Mouse (Mus musculus): ENCODE results near the gene Sox6.

The Sox6 gene

DNA sequence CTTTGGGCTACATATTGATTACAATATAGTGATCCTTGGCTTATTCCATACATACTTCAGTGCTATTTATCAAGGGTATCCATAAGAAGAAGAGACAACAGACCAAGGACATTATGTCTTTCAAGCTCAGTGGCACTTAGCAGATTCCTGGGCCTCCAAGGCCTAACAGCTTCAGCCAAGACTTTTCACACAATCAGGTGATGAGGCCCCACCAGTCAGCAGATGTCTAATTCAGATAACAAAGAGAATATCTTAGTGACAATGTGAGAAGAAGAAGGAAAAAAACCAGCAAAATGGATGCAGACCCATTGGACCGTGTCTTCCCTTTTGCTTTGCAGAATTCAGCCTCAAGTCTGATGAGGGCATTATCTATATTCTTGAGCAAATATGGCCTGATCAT is 150.0 kb downstream of the Sox6 start:
- DNase-seq, result no peak

DNA sequence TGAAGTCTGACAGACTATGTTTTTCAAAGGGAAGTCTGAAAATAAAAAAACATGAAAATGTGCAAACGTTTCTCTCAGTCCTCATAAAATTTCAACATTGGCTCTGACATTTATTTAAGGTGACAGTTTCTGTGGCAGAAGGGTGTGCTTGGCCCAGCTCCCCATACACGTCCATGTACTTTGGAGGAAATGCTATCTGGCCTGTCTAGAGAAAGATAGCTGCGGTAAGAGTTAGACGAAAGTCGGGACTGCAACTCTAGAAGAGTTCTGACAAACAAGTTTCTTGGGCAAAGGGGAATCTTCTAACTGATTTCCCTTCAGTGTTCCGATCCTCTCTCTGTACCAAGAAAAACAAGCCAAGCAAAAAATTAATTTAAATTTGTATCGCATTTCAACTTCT is 150.5 kb downstream of the Sox6 start:
- DNase-seq, result no peak

DNA sequence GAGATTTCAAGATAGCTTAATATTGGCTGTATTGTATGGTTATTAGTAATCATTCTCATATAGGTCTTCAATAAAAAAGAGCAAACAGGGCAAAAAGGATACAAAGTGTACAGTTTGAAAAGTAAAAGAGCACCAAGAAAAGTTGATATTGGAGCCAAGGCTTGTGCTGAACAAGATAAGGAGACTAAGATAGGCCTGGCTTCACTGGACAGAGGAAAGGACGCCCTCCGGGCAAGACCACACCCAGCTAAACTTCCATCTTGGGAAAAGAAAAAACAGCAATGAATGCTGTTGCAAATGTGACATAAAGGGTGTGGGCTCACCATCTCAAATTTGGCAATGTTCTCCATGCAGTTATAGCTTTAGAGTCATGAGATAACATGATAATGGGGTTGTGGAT is 165.7 kb downstream of the Sox6 start:
- DNase-seq, result no peak

DNA sequence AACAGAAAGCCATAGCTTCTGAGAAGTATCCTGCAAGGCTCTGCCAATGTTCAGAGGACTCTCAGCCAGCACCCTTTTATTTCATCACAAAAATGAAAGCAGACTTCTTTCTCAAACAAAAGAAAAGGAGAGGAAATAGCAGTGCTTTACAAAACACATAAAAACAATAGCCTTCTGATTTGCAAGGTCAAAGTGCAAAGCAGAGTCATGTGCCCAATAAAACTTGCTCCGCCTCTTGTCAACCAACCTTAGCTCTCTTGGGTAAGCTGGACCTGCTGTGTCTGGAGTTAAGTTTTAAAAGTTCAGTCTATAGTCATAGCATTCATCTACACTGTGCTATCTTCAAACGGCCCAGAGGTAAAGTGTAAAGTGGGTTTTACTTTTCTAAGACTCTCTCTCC is 170.1 kb downstream of the Sox6 start:
- DNase-seq, result no peak

DNA sequence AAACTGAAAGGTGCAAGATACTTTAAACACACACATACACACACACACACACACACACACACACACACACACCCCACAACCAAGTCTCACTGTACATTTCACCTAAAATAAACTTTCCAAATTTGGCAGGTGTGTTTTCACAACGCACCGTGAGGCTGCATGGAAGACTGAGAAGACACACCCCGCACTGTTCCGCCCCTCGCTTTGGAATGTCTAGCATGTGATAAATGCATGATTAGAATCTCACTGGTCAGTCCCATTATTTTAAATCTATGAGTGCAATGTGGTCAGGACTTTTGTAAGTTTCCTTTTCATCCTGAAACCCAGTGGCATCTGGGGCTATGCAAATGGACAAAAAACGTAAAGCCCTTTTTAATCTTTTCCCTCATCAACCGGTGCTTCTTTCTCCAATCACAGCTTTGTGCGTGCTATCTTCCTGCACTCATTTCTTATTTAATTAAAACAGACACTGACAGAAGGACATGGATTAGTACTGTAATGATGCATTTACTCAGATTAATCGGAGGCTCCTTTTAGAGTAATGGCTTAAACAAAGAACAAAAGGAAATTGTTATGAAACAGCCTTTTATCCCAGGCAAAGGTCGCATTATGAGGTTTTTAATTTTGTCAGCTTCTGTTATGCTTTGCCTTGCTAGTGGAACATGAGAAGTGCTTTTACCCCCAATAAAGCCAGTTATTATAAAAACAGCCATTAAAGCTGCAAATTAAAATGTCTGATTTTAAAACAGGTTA is 170.9 kb downstream of the Sox6 start:
- DNase-seq, result peak; percentile 14 to 33

DNA sequence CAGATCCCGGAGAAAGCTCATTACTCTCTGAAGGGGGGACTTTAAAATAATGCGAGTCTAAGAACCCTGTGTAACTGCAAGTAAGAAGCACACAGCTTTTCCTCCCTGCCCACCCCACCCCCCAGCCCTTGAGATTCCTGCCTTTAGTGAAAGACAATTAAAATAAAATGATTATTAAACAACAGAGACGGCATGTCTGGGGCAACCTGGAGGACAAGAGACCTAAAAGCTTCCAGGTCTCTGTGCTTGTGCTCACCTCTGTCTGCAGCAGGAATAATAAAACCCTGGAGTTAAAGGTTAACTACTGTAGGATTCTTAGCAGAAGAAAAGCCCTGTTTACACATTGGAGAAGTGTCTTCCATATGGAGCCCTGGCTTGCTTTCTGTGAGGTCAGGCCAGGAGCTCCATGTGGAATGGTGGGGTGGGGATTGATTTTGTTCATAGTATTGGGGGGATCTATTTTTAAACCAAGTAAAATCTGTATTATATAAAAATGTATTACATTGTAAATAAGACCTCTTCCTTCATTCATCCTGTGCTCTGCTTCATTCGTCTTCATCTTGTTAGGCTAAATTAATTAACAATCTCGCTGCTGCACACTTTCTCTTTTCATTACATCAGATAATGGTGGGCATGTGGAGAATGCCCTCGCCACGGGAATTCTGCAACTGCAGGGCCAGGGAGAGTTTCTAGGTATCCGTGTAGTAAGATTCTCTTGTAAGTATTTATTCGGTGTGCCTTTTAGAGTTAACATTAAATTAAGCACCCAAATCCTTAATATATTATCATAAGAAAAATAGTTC is 171.7 kb downstream of the Sox6 start:
- DNase-seq, result no peak

DNA sequence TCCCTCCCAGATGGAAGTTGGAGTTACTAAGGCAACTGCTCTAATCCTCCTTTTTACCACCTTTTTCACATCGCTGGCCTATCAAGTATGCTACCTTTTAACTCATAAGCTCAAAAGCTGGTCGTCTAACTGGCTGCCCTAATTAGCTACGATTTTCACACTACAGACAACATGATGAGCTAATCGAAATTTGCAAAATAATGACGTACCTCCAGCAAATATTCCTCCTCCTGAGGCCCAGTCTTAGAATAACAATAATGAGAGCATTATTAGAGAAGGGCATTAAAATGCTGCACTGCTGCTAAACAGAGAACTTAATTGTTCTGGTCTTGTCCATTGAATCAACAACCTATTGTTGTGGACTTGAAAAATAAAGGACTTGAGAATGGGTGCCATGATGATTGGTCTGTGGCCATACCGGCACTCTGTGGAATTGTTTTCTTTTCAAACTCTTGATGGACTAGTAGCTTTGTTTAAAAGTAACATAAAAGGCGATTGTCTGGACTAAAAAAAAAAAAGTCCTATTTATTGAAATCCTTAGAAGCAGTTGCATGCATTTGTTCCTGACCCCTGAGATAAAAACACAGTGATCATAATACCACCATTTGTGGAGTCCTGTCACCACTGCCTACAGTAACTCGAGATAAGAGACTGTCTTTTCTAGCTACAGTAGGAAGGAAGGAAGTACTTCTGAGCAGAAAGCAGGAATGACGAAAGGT is 172.5 kb downstream of the Sox6 start:
- no peak for DNase-seq

DNA sequence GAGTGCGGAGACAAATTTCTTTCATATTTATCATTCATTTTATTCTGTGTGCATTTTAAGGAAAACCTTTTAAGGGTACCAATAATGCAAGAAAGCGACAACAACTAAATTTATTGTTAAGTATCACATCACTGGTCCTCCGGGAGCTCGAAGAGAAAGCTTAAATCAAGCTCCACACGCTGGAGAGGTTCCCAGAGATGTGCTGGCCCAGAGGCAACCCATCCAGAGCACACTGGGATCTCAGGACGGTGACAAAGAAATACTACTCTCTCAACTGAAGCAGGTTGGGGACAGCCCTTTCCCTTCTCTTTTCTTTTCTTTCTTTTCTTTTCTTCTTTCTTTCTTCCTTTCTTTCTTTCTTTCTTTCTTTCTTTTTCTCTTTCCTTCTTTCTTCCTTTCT is 173.4 kb downstream of the Sox6 start:
- DNase-seq, result no peak

DNA sequence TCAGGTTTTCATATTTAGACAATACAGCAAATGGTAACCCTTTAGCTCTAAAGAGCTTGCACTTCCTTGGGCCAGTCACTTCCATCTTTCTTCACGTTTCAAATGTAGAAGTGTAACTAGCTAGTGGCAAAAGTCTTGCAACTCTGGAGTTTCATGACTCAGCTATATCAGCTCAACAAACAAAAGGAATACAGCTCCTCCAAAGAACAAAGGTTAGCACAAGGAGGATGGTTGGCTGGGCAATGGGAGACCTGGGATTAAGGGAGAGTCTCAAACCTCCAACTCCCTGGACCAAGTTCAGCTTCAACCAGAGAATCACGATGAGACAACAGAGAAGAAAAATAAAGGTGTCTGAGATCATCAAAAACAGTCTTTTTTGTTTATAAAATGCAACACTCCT is 174.2 kb downstream of the Sox6 start:
- DNase-seq, result no peak

DNA sequence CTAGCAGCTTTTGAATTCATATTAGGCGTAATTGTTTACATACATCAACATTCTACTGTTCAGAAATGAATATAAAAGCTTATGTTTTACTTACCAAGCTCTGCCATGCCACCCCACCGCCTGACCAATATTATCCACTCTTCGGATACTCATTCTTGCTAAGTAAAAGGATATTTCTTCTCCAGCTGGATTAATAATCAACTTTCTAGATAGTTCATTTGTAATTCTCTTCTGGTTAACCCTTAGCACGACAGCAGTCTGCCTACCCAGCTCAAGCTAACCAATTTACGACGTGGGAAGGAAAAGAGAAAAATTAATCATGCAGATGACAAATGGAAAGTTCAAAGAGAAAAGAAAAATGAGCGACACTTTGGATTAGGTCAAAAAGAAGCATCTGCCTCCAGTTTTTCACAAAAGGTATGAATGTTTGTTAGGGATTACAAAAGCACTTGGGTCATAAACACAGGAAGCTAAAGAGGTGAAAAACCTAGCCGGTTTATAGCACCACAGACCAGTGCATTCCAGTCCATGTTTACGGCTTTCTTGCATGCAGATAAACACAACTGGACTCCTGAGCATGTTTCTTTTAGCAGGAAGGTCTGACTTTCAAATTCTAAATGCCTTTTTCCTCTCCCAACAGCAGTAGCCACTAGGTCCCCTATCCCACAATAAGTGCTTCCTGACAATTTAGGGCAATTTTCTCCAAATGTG is 178.8 kb downstream of the Sox6 start:
- no peak for DNase-seq

DNA sequence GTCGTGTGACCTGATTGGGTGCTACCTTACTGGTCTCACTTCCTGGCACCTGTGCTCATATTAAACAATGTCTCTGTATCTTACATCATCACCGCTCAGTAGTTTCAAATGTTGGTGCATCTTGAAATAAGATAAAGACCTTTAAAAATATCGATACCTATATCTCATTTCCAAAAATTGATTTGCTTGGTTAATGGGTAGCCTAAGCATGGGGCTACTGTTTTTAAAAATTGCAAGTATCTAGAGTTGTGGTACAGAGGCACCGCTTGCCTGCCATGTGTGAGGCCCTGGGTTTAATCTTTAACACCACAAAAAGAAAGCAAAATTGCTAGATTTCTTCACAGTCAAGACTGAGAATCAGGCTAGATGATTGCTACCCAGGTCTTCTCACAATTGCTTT is 187.5 kb downstream of the Sox6 start:
- no peak for DNase-seq

DNA sequence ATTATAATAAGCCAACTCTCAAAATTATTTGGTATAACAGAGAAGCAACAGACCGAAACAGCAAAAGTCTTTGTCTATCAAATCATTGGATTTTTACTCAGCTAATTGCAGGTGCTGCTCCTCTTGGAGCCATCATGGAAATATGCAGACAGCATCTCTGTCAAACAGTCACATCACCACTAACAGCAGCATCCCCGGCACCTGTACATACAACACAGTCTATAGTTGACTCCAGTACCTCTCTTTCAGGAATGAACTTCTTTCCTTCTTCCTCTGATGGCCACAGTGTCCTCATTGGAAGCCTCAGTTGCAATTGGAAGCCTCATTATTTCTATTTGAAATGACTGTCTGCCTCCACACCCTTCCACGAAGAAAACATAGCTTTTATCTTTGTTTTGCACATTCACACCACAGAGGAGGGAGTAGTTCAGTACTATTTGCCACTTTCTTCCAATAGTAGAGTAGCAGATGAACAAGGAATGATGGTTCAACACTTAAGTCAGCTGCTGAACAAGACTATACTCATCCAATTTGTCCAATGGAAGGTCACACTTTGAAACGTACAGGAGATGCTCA is 192.7 kb downstream of the Sox6 start:
- DNase-seq, result no peak

DNA sequence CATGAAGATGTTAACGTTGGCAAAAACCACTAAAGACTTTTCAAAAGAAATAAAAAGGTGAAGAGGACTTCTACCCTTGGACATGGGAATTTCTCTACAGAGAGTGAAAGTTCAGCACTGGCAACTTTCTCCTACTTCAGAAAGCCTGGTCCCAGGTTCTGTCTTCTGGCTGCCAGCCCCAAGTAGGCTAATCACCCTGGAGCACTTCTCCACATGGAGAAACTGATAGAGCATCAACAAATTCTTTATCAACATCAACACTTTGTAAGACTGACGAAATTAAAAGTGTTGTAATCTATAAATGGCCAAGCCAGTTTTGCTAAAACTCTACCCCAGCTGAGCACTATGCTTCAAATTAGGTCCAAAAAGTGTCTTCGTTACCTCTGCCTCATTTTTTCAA is 193.7 kb downstream of the Sox6 start:
- DNase-seq, result no peak

DNA sequence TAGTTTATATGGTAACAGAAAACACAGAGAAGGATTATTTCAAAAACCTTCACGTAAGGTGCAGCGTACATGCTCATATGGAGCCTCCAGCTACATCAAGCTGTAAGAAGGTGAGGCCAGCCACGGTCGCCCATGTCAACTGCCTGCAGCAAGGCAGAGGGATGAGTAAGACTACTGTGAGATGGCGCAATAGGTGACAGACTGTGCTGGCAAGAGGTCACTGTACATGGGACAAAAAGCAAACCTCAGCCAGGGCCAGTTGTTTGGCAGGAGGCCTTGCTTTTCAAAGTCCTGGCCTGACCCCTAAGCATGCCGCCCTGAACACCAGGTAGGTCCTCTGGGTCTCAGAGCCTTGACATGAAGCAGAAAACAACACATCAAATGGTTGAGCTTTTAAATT is 194.2 kb downstream of the Sox6 start:
- no peak for DNase-seq

DNA sequence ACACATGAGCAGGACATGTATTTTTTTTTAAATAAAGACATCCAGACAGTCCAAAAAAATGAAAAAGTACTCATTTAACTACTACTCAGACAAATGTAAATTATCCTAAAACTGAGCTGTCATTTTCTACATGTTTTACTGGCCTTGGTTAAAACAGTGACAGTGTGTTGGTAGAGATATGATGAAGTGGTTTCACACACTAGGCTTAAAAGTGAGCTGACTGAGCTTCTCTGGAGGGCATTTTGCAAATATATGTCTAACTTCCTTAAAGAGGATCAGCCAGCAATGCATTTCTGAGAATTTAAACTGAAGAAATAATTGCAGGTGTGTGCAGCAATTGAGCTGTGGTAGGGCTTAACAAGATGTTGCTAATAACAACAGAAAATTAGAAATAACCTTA is 196.3 kb downstream of the Sox6 start:
- DNase-seq, result no peak

DNA sequence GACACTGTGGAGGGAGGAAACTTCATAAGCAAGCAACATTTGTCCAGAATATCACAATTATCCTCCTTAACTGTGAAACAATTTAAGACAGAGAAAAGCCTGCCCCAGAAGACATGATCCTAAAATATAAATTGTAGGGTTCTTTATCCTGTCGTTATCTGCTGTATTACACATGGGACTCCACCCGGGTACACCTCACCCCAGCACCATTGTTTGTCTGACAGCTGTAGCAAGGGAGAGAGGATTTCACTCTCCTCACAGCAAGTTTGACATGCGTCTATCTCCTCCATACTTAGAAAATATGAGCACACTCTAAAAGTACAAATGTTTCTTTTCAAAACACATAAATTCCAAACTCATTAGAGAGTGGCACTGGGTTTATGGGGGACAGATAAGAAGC is 198.0 kb downstream of the Sox6 start:
- DNase-seq, result no peak

DNA sequence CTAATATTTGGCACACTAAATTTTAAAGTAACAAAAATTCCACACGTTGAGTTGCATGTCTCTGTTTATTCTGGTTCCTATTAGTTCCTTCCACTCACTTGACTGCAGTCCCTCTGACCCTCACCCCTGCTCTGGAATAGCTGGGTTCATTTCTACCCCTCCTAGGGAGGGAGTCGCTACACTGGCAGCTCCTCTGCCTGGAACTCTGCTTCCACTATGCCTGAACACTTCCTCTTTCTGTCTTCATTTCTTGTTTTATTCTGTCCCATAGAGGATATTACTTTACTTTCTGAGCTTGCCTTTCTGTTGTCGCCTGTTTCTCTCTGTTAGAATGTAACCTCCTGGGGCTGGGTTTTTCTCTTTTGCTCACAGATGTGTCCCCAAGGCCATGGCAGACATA is 203.6 kb downstream of the Sox6 start:
- DNase-seq, result no peak

DNA sequence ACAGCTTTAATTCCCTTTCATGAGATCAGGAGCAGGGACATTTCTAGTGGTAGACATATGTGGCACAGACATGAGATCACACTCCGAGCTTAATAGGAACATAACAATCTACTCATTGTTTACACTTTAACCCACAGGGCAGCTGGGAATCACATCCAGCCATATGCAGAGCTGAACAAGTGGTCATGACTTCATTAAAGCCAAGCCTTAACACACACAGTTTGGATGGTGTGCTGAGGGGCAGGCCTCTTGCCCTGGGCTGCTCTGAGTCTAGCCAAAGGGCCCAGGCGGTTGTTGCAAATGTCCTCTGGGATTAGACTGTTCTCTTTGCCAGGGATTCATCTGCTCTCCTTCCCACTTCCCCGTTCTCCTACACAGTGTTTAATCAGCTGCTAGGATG is 204.9 kb downstream of the Sox6 start:
- DNase-seq, result no peak

DNA sequence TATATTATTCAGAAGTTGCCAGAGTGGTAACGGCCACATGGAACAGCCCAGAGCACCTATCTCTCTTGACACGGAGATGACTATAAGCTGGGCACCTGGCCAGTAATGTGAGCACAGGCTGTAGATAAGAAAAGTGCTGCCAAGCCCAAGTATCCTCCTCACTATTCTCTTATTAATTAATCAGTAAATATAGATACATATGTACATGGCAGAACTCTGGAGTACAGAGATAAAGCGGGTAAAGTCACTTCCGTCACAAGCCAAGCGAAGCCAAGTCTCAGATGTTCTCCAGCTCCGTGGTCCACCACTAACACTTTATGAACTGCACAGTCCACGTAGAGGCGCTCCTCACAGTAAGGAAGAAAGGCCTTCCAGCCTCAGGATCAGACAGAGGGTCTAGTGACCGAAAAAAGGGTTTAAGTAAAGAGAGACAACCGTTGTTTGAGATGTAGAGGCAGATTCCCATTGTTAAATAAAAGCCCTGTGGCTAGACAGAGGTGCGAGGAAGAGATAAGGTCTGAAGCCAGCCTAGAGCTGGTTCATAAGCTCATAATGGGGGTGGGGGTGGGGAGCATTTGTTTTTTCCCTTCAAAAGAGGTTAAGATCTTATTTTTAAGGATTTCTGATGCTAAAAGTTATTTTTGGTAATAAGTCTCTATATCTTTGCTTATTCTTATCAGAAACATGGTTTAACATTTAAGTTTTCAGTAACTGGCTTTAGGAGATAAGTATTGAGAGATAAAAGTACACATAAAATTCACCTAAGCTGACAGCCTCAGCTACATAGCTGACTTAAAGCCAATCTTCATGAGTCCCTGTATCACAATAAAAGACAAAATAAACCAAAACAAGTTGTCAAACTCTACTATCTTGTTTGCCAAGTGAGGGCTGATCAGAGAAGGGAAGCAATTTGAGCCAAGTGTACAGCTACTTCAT is 207.4 kb downstream of the Sox6 start:
- no peak for DNase-seq

DNA sequence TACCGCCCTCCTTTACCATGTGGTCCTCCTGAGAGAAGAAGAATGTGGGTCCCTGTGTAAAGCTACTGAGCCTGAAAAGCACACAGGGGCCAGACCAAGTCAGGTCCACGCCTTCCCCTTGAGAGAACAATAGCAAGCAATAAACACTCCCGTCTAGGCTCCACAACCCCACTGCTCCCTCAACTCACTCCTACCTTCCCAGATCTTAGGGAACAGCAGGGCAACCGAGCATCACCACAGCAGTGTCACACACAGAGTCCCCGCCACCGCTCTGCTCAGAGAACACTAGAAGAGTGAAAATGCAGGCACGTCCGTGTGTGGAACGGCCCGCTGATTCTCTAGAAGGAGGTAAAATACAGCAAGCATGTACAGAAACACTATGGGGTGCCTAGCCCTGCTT is 208.2 kb downstream of the Sox6 start:
- no peak for DNase-seq

DNA sequence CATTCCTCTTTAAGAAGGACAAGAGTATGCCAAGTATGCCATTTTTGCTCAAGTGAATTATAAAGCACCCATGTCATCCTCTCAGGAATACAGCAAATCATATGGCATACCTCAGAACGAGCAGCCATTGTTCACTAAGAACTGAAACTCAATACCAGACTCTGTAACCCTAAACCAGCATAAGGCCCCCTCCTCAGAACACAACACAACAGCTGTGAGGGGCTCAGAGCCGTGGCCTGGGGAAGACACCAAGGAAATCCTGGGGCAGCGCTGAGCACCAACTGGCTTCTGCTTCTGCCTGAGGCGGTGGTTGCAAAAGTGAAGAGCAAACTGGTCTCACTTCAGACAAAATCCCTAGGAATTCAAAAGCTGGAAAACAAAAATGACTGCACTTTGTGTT is 208.8 kb downstream of the Sox6 start:
- no peak for DNase-seq

DNA sequence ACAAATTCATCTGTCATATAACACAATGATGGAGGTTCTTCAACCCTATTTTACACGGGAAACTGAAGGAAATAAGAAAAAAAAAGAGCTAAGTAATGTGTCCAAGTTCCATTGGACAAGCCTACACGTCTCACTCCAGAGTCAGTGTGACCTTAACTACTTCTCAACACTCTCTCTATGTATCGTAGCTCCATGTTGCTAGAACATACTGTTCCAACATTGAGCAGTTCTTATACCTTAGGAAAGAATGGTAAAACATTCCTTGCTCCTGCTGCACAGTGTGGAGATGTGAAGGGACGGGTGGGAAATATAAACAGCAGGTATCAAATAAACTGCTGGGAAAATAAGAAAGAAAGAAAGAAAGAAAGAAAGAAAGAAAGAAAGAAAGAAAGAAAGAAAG is 209.3 kb downstream of the Sox6 start:
- DNase-seq, result no peak
